Comparison of ENCODE assay signal across 7 mouse cellular contexts in the genomic region with DNA sequence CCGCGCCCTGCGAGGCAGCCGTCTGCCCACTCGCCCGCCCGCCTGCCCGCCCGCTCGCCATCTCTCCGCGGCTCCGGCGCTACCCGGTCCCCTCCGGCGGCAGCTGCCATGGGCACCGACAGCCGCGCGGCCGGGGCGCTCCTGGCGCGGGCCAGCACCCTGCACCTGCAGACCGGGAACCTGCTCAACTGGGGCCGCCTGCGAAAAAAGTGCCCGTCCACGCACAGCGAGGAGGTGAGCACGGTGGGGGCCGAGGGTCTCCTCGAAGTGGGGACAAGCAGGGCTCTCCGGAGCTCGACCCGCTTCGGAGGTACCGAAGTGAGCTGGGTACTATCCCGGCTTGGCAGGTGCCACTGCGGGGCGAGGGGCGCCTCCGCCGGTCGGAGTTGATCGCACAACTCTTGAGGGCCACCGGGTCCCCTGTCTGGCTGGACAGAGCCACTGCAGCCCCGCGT. TPM values are rescaled to one million over a fixed set of nuclear protein-coding genes. Genes with fewer than 3 reads are reported as not detected.
DNase-seq lines count a peak whose midpoint lies in the region; ATAC-seq lines count a peak whose summit lies in the region.

No protein-coding gene starts in this region.

- no peaks in the 10 kb centered on the region for H3K36me3 ChIP-seq in heart, embryonic 16.5 days (ENCODE audit: control insufficient read depth, insufficient read depth)

- H3K4me1 ChIP-seq in brown adipose tissue, adult 24 weeks (ENCODE audit: control insufficient read depth, insufficient read depth, insufficient read length, low read length) = peaks cover 9% of the 10 kb centered on the region; the same call in 1 of the 2 replicates
- peaks cover 15% of the 10 kb centered on the region for H3K4me1 ChIP-seq in heart, embryonic 16.5 days (ENCODE audit: control insufficient read depth, insufficient read depth, low read length)

- peak overlapping the region; percentile 66 for H3K4me2 ChIP-seq in heart, embryonic 16.5 days (ENCODE audit: low read depth, low read length)

- DNase-seq in MN1 (ENCODE audit: low spot score) = peak; percentile 68
- DNase-seq in fibroblast of lung, adult 2 months (ENCODE audit: low read depth) = peak; percentile 11
- peak; percentile 58 to 81 for DNase-seq in kidney, postnatal 25 days
- DNase-seq in lung, postnatal 10 days = peak; percentile 69
- peak; percentile 70 for DNase-seq in retina, embryonic 14.5 days (ENCODE audit: low spot score)

- ATAC-seq in heart, embryonic 16.5 days (replicated peaks; ENCODE audit: extremely low read depth, insufficient read depth, low FRiP score) = peak; percentile 43

- H3K9me3 ChIP-seq in heart, embryonic 16.5 days (replicated peaks; ENCODE audit: control insufficient read depth, low read length) = no peaks in the 10 kb centered on the region

- no peaks in the 10 kb centered on the region for H3K27me3 ChIP-seq in heart, embryonic 16.5 days (ENCODE audit: control insufficient read depth, insufficient read depth, low read length)

- peak overlapping the region; percentile 4; the same call in 1 of the 2 replicates for H3K27ac ChIP-seq in brown adipose tissue, adult 24 weeks (replicated peaks; ENCODE audit: low read depth, low read length)
- peak overlapping the region; percentile 94 for H3K27ac ChIP-seq in heart, embryonic 16.5 days (ENCODE audit: low read length)

- WGBS in heart, embryonic 16.5 days = under 1% methylated on average over 46 of the region's 50 CpGs

- peak overlapping the region; percentile 94 for H3K9ac ChIP-seq in heart, embryonic 16.5 days (ENCODE audit: low read length)

- H3K4me3 ChIP-seq in brown adipose tissue, adult 24 weeks (ENCODE audit: insufficient read depth, low read depth, low read length) = peak overlapping the region; percentile 93
- peak overlapping the region; percentile 95 for H3K4me3 ChIP-seq in heart, embryonic 16.5 days (ENCODE audit: low read length)

RNA-seq across cellular contexts. Expression of gene Gclm, which starts 0.5 kb away (rescaled TPM):
- 56.5 and 64.3 TPM in 2 replicates for polyA plus RNA-seq in brown adipose tissue, adult 24 weeks (2012; ENCODE audit: insufficient read depth, insufficient read length, missing spikeins)
- 52.5 and 59.9 TPM in 2 replicates for polyA plus RNA-seq in heart, embryonic 16.5 days (2015; fragmentation: Nextera tagmentation; extraction: Ambion mirVana)

RNA-seq across cellular contexts. Expression of gene Dnttip2, which starts 28.3 kb away (rescaled TPM):
- polyA plus RNA-seq in brown adipose tissue, adult 24 weeks (2012; ENCODE audit: insufficient read depth, insufficient read length, missing spikeins) = 27.0 and 40.7 TPM in 2 replicates
- 37.8 and 42.4 TPM in 2 replicates for polyA plus RNA-seq in heart, embryonic 16.5 days (2015; fragmentation: Nextera tagmentation; extraction: Ambion mirVana)

RNA-seq across cellular contexts. Expression of gene Bcar3, which starts 48.0 kb away (rescaled TPM):
- 6.7 and 8.8 TPM in 2 replicates for polyA plus RNA-seq in brown adipose tissue, adult 24 weeks (2012; ENCODE audit: insufficient read depth, insufficient read length, missing spikeins)
- 4.2 and 4.5 TPM in 2 replicates for polyA plus RNA-seq in heart, embryonic 16.5 days (2015; fragmentation: Nextera tagmentation; extraction: Ambion mirVana)

Comparison
In these comparisons a context has a peak if more than half of its experiments do, and no peak if none do; other contexts are left out.
1. Peak in every context shown above with its lines: DNase-seq, ATAC-seq, H3K4me3 ChIP-seq and H3K27ac ChIP-seq.
2. DNase-seq: peak in every context shown above with its lines; median percentile 70 in retina, embryonic 14.5 days; 70 in kidney, postnatal 25 days; 69 in lung, postnatal 10 days; 68 in MN1; 11 in fibroblast of lung, adult 2 months.